Mouse (Mus musculus) v-Abl transformed pro-B cells (cell line): ENCODE results near the gene Acot2.

ENCODE experiments used
- in situ Hi-C, 2 experiments: fragments of 400-800 bp; cut with MboI; formaldehyde crosslinking; loops; one replicate each; pipeline ENCODE4 v1.15.1; 2025; ENCODE audit not compliant: unreplicated experiment in 2 of 2

The Acot2 gene

GRCm38 (mm10) chr12:84032854-84033253 is 45.2 kb downstream of the Acot2 start:
- in situ Hi-C loops: loop anchor here (5.0 to 25.0 kb wide), 2 partner anchors 61 to 321 kb away; no protein-coding TSS in a partner anchor

- in situ Hi-C loops: loop anchor here (5.0 to 25.0 kb wide), 2 partner anchors 61 to 321 kb away; no protein-coding TSS in a partner anchor
Observed at GRCm38 (mm10) chr12:84033302-84033701, 45.6 kb downstream of the Acot2 start.

- in situ Hi-C loops: loop anchor here (5.0 to 25.0 kb wide), 2 partner anchors 62 to 322 kb away; no protein-coding TSS in a partner anchor
Observed at GRCm38 (mm10) chr12:84034108-84034507, 46.4 kb downstream of the Acot2 start.

GRCm38 (mm10) chr12:84038241-84038640 is 50.6 kb downstream of the Acot2 start, which contains the start of gene Acot4:
Acot4 (plus strand) TSS chr12:84038379.
- in situ Hi-C loops: loop anchor here in 1 of 2 experiments (25.0 kb wide), 1 partner anchor 326 kb away; no protein-coding TSS in a partner anchor

GRCm38 (mm10) chr12:84038691-84039111 is 51.0 kb downstream of the Acot2 start, which contains the start of gene Gm49366:
Gm49366 (plus strand) TSS chr12:84038935.
- in situ Hi-C loops: loop anchor here in 1 of 2 experiments (25.0 kb wide), 1 partner anchor 326 kb away; no protein-coding TSS in a partner anchor

GRCm38 (mm10) chr12:84042248-84042647 is 54.6 kb downstream of the Acot2 start:
- in situ Hi-C loops: loop anchor here in 1 of 2 experiments (25.0 kb wide), 1 partner anchor 330 kb away; no protein-coding TSS in a partner anchor
